Comparison of ENCODE assay signal across 8 mouse cellular contexts in genomic region chr2:6129555-6130355, GRCm38 (mm10). TPM values are rescaled to one million over a fixed set of nuclear protein-coding genes. Genes with fewer than 3 reads are reported as not detected.
DNase-seq lines count a peak whose midpoint lies in the region; ATAC-seq and TF ChIP-seq lines count a peak whose summit lies in the region.

Gene Proser2, minus strand, starts transcription at chr2:6130211.

- peak within 1 kb of the TSS; percentile 89 for H3K4me2 ChIP-seq in hindbrain, postnatal 0 days (ENCODE audit: low read depth, low read length)

- no peaks in the 10 kb centered on the region for H3K4me1 ChIP-seq in hindbrain, postnatal 0 days (ENCODE audit: insufficient read depth, low read length)

- H3K9ac ChIP-seq in hindbrain, postnatal 0 days (replicated peaks; ENCODE audit: low read length) = peak within 1 kb of the TSS; percentile 57

- TF ChIP-seq CTCF in hindbrain, postnatal 0 days (IDR thresholded peaks at IDR 0.05; ENCODE audit: low read depth) = no peak

- intact Hi-C loops in gastrocnemius, postnatal 14 days (cut with DNase I; ENCODE audit: low total_unique reads) = no loop called here

- no peak within 1 kb of the TSS for H3K27ac ChIP-seq in hindbrain, postnatal 0 days

- DNase-seq in adrenal gland, adult 8-10 months = peak; percentile 82
- peak; percentile 79 for DNase-seq in gastrocnemius, postnatal 14 days
- DNase-seq in hindbrain, postnatal 0 days (ENCODE audit: low spot score) = peak; percentile 81
- DNase-seq in left cerebral cortex, adult 8-10 months (ENCODE audit: low spot score in 2 of 2) = peak; percentile 22 to 42
- DNase-seq in lung, postnatal 36 days = peak; percentile 90
- DNase-seq in right cerebral cortex, adult 18-20 months = peak; percentile 70
- peak; percentile 85 to 87 for DNase-seq in urinary bladder, postnatal 36 days (ENCODE audit: low spot score in 2 of 2)

- ATAC-seq in common myeloid progenitor, adult 5-6 weeks (replicated peaks; ENCODE audit: low read depth, poor library complexity, severe bottlenecking) = peak; percentile 77
- ATAC-seq in hindbrain, postnatal 0 days = peak; percentile 83; the same call in 1 of the 2 replicates

- H3K36me3 ChIP-seq in hindbrain, postnatal 0 days (ENCODE audit: insufficient read depth, low read length) = no peaks in the 10 kb centered on the region

- WGBS in hindbrain, postnatal 0 days = under 1% methylated on average over 83 of the region's 83 CpGs

- no peaks in the 10 kb centered on the region for H3K9me3 ChIP-seq in hindbrain, postnatal 0 days (ENCODE audit: low read length)

- H3K27me3 ChIP-seq in hindbrain, postnatal 0 days (ENCODE audit: insufficient read depth, low read length) = no peaks in the 10 kb centered on the region

- H3K4me3 ChIP-seq in hindbrain, postnatal 0 days (ENCODE audit: low read length) = peak within 1 kb of the TSS; percentile 65

RNA-seq across cellular contexts. Expression of gene Proser2, which starts in this region (rescaled TPM):
- total RNA-seq in adrenal gland, adult 8-10 months (2022) = 10 to 100 TPM; 15.6 to 19.0 (median 17.1) TPM
- total RNA-seq in common myeloid progenitor, adult 5-6 weeks (2017) = 0.64 and 1.0 TPM in 2 replicates
- total RNA-seq in gastrocnemius, postnatal 14 days (2021) = 1 to 10 TPM; 2.9 to 3.7 TPM
- total RNA-seq in hindbrain, postnatal 0 days (2014; rRNA removed) = 8.9 and 9.8 TPM in 2 replicates
- 8.0 and 10.2 TPM in 2 replicates for polyA plus RNA-seq in hindbrain, postnatal 0 days (2015; fragmentation: Nextera tagmentation; extraction: Ambion mirVana)
- total RNA-seq in left cerebral cortex, adult 8-10 months (2022) = 1 to 10 TPM; 2.1 to 3.7 (median 2.4) TPM

Comparison
In these comparisons a context has a peak if more than half of its experiments do, and no peak if none do; other contexts are left out.
1. DNase-seq: peak in every context shown above with its lines; median percentile 90 in lung, postnatal 36 days; 86 in urinary bladder, postnatal 36 days; 82 in adrenal gland, adult 8-10 months; 81 in hindbrain, postnatal 0 days; 79 in gastrocnemius, postnatal 14 days; 70 in right cerebral cortex, adult 18-20 months; 32 in left cerebral cortex, adult 8-10 months.